Mouse (Mus musculus): ENCODE measurements around the gene S100a3.

Gene S100a3

DNA sequence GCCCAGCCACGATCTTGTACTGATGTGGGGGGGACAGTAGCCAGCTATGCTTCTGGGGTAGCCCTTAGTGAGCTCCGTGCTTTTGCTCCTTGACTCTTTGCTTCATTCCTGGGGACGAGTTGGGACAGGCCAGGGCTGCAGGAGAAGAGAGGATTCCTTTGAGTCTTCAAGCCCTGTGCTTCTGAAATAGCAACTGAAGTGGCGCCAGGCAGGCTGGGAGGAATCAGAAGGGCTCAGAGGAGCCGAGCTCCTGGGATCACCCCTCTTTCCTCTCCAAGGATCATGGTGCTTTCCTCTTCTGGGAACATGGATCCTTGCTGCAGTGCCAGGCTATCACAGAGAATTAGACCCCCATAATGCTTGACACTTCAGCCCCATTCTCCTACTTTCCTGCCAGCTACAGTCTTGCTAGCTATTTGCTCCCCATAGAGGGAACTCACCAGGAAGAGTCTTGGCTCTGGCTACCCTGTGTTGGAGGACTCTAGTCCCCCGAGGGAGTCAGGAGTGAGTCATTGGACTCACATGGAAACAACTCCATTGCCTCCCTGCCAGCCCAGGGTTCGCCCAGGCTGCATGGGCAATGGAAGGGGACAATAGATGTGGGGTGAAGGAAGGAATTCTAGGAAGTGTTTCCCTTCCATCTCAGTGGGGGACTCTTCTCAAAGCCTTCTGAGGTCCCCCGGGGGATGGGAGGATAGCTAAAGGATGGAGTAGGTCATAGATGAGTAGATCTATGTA, 40.2 kb downstream of the S100a3 start:
- DNase-seq (ENCODE audit: extremely low read depth, low read depth), result no peak

DNA sequence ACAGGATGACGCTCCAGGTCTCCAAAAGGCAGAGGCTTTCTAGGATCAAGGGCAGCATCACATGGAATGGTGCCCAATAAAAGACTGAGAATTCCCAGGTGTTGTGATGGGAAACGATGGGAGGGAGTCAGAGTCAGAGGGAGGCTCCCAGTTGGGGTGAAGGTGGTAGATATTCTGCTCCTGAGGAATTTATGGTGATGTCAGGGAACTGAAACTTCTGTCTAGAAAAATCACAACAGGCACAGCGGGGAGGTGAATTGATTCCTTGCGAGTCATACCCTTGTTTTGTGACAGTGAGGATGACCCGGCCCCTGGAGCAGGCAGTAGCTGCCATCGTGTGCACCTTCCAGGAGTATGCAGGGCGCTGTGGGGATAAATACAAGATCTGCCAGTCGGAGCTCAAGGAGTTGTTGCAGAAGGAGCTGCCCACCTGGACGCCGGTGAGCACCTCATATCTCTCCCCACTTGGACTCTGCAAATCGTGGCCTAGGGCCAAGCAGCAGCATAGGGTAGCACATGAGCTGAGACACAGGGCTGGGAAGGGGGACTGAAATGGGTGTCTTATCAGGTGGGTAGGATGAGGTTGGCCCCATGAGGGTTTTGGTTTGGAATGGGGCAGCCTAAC, 41.2 kb downstream of the S100a3 start, which contains the start of gene Gm42674:
Gene Gm42674 (plus strand): TSS at position 419 of the 625 bp plus-strand sequence.
- DNase-seq (ENCODE audit: extremely low read depth, low read depth), result no peak

- peak; percentile 88 for DNase-seq (ENCODE audit: extremely low read depth, low read depth)
Measured at GRCm38 (mm10) chr3:90603623-90604022, 43.2 kb downstream of the S100a3 start, which contains the start of gene S100a4. Gene S100a4 (plus strand): TSS chr3:90603771.

- DNase-seq (ENCODE audit: extremely low read depth, low read depth), result peak; percentile 88
Measured at GRCm38 (mm10) chr3:90604416-90604815, 44.0 kb downstream of the S100a3 start.

DNA sequence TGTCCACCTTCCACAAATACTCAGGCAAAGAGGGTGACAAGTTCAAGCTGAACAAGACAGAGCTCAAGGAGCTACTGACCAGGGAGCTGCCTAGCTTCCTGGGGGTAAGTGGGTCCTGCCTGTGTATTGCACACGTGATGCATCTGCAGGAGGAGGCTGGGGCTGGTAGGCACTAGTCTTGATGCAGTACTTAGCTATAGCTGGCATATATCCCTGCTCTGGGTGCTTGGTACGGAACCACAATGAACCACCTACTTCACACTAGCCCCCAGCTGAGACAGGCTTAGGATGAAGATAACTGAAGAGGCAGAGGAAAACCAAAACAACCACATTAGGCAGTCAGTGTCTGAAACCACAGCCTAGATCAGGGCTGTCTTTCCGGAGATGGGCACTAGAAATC, 44.7 kb downstream of the S100a3 start:
- no peak for DNase-seq (ENCODE audit: extremely low read depth, low read depth)

DNA sequence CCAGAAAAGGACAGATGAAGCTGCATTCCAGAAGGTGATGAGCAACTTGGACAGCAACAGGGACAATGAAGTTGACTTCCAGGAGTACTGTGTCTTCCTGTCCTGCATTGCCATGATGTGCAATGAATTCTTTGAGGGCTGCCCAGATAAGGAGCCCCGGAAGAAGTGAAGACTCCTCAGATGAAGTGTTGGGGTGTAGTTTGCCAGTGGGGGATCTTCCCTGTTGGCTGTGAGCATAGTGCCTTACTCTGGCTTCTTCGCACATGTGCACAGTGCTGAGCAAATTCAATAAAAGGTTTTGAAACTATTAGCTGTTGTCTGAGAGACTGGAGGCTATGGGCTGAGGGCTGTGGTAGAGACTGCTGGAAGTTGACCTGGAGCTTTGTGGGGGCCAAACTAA, 45.4 kb downstream of the S100a3 start:
- no peak for DNase-seq (ENCODE audit: extremely low read depth, low read depth)

GRCm38 (mm10) chr3:90606185-90606584, 45.8 kb downstream of the S100a3 start:
- no peak for DNase-seq (ENCODE audit: extremely low read depth, low read depth)

DNA sequence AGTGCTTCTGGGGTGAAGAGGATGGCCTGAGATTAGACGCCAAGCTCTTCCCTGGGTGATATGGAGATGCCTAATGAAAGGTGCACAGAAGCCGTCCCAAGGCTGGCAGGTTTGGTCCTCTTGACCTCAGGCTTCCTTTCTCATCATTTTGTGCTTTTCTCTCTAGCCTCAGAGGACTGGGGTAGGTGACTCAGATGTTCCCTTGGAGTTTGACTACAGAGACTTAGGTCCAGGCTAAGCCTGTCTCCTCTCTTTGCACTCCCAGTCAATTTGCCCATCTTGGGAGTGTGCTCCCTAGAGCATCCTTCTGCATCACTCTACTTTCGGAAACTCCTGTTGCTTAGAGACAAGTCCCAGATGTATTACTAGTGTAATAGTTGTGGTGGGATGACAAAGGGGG, 47.0 kb downstream of the S100a3 start:
- no peak for DNase-seq (ENCODE audit: extremely low read depth, low read depth)

- DNase-seq (ENCODE audit: extremely low read depth, low read depth), result no peak
Measured at GRCm38 (mm10) chr3:90608223-90608622, 47.8 kb downstream of the S100a3 start, which contains the start of gene S100a5. Gene S100a5 (plus strand): TSS chr3:90608523.

DNA sequence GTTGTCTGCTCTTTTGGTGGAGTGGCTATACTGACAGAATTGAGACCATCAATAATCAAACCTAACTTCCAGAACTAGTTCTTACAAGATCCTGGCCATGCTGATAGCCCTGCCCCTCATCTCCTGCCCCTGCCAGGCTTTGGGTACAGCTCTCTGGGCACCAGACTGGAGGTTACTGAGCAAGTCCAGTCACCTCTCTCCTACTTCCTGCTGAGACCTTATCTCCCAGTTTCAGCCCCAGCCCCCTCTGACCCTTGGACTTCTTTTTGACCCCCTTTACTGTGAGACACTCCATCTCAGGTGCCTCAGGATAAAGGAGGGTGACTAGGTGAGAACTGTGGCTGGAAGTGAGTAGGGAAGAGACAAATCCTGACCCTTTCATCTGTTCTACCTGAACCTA, 48.7 kb downstream of the S100a3 start:
- no peak for DNase-seq (ENCODE audit: extremely low read depth, low read depth)

- no peak for DNase-seq (ENCODE audit: extremely low read depth, low read depth)
Measured at GRCm38 (mm10) chr3:90611494-90611893, 51.1 kb downstream of the S100a3 start.

DNA sequence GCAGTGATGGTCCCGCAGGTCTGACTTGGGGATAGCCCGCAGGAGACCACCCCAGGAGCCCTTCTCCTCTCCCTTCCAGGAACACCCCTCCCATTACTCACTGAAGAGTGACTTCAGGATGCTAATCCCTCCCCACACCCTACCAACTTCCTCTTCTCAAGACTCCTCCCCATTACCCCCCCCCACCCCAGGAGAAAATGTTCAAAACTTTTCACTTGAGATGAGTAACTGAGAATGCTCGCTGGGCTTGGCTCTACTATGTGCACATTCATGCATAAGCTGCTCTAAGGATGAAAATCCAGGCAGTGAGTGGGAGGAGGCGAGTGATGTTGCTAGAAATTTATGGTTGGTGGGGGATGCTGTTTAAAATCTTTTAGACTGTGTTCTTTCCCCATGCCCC, 51.7 kb downstream of the S100a3 start:
- DNase-seq (ENCODE audit: extremely low read depth, low read depth), result peak; percentile 66

GRCm38 (mm10) chr3:90612728-90613291, 52.4 kb downstream of the S100a3 start, which contains the start of gene S100a6:
Gene S100a6 (plus strand): TSS chr3:90612882.
- DNase-seq (ENCODE audit: extremely low read depth, low read depth), result peak; percentile 91

- DNase-seq (ENCODE audit: extremely low read depth, low read depth), result no peak
Measured at GRCm38 (mm10) chr3:90613461-90614147, 53.2 kb downstream of the S100a3 start.

DNA sequence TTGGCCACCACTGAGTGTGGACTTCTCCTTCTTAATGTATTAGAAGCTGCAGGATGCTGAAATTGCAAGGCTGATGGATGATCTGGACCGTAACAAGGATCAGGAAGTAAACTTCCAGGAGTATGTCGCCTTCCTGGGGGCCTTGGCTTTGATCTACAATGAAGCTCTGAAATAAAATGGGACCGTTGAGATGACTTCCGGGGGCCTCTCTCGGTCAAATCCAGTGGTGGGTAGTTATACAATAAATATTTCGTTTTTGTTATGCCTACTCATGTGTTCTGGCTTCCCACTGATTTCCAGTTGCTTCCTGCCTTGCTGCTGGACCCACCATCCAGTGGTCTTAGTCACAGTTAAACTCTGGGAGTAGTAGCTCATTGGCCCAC, 53.8 kb downstream of the S100a3 start:
- DNase-seq (ENCODE audit: extremely low read depth, low read depth), result no peak

DNA sequence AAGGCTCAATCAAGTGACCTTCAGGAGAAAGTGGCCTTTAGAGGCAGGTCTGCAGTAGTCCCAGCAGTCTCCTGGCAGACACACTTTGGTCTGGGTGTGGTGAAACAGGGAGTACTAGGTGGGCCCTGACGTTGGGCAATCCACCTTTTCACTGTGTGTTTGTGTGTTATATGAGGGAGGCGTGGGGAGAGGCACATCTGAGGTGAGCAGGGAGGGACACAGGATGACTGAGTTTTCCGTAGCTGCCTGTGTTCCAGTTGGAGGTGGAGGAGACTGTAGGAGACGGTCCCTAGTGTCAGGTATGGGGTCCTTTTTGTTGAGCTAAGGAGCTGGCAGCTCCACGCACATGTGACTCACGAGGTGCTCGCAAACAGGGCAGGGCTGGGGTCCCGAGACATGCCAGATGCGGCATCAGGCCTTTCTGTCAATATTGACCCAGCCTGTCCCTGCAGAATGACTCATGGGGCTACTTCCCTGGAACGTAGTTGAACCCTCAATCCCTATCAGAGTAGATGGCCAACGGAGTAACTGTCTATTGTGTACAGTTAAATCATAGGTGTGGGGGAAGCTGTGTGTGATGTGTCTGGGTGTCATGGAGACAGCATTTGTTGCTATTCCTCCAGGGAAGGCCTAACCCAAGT, 54.4 kb downstream of the S100a3 start:
- no peak for DNase-seq (ENCODE audit: extremely low read depth, low read depth)

DNA sequence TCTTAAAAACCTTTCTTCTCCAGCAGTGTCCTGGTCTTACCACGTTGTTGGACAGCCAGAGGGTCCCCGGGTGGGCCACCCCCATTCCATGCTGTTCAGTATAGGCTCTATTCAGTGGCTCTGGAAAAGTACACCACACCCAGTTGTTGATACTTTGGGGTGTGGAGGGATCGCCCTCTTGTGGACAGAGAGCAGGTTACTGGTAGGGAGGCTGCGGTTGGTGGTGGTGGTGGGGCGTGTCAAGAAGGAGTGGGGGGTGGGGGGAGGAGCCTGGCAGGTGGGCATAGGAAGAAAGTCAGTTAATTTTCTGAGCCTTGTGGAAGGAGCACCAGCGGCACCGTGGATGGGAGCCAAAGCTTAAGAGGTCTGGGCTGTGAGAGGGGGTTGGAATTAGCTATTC, 55.0 kb downstream of the S100a3 start:
- DNase-seq (ENCODE audit: extremely low read depth, low read depth), result peak; percentile 68

DNA sequence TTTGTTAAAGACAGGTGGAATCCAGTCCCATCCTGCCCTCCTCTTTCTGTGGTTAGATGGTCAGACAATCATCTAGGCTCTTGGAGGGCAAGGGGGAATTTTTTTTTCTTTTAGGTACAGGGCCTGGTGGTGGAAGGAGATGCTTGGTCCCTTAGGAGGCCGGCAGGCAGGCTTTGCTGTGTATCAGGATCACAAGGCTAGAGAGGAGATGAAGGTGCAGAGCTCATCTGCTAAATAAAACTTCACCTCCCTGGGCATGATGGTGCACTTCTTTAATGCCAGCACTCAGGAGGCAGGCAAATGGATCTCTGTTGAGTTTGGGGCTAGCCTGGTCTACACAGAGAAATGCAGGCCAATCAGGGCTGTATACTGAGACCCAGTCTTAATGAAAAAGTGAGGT, 55.5 kb downstream of the S100a3 start:
- DNase-seq (ENCODE audit: extremely low read depth, low read depth), result no peak

DNA sequence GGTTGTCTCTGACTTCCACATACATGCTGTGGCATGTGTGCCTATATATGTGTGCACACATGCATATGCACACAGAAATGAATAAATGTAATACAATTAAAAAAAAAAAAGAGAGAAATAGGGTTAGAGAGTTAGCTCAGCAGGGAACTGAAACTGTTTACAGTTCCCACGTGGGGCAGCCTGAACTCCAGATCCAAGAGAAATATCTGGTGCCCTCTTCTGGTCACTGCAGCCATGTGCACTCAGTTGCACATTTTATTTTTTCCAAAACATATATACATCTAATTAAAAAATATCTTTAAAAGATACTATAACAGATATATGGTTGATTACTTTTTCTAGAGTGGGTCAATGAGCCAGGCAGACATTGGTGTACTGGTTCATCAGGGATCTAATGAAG, 57.2 kb downstream of the S100a3 start:
- no peak for DNase-seq (ENCODE audit: extremely low read depth, low read depth)

DNA sequence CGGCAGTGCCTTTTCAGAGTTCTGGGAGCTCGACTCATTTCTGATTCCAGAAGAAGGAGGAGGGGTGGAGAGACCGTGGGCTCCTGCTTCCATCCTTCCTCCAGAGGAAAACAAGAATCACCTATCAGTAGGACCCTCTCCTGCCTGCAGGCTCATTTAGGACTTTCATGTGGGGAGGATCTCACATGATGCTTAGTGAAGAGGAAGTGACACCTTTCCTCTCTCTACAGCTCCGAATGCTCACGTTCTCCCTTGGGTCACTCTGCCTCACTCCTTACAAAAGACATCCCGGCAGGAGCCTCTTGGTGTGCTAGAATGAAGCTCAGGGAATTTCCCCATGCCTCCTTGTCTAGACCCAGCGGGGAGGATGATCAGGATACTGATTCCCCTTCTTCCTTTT, 61.2 kb downstream of the S100a3 start:
- no peak for DNase-seq (ENCODE audit: extremely low read depth, low read depth)

- DNase-seq (ENCODE audit: extremely low read depth, low read depth), result no peak
Measured at GRCm38 (mm10) chr3:90623435-90624071, 63.2 kb downstream of the S100a3 start.
